Comparison of ENCODE assay signal across 8 mouse cellular contexts in the genomic region with DNA sequence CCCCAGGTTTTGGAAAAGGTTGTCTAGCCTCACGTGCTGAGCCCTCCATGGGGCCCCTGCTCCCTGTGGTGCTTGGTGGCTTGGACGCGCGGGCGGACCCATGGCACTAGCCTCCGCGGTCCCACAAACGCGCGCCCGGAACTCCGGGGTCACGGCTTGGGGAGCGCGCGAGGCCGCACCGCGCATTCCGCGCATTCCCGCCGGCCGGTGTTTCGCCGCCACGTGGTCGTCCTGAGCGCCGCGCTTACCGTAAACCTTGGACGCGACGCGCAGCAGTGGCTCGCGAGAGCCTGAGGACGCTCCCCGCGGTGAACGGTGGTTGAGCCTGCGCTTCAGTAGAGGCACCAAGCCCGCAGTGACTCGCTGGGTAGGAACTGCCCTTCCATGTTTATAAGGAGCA. TPM values are rescaled to one million over a fixed set of nuclear protein-coding genes. Genes with fewer than 3 reads are reported as not detected.
DNase-seq lines count a peak whose midpoint lies in the region; ATAC-seq and TF ChIP-seq lines count a peak whose summit lies in the region.

No protein-coding gene starts in this region.

- WGBS in heart, adult 2 months: under 1% methylated on average over 45 of the region's 45 CpGs
- under 1% methylated on average over 45 of the region's 45 CpGs for WGBS in liver, embryonic 12.5 days (ENCODE audit: insufficient replicate concordance)

- no peak for TF ChIP-seq POLR2A in heart, adult 2 months (IDR thresholded peaks at IDR 0.05; ENCODE audit: insufficient read depth, low read depth, low read length)
- peak; percentile 18 for TF ChIP-seq POLR2A in myocyte (IDR thresholded peaks at IDR 0.05; ENCODE audit: insufficient read length, low read depth)

- H3K9me3 ChIP-seq in liver, embryonic 12.5 days (replicated peaks): no peaks in the 10 kb centered on the region

- H3K27ac ChIP-seq in heart, adult 2 months: peak overlapping the region; percentile 85
- H3K27ac ChIP-seq in liver, embryonic 12.5 days: no peak overlapping the region

- H3K36me3 ChIP-seq in heart, adult 2 months (ENCODE audit: control insufficient read depth, insufficient read depth, low read length): no peaks in the 10 kb centered on the region
- H3K36me3 ChIP-seq in liver, embryonic 12.5 days: no peaks in the 10 kb centered on the region
- no peaks in the 10 kb centered on the region for H3K36me3 ChIP-seq in myocyte (ENCODE audit: control insufficient read depth, insufficient read depth)

- H3K4me2 ChIP-seq in liver, embryonic 12.5 days: peak overlapping the region; percentile 61
- peak overlapping the region; percentile 95 for H3K4me2 ChIP-seq in myocyte (ENCODE audit: low read depth)

- TF ChIP-seq CTCF in heart, adult 2 months (IDR thresholded peaks at IDR 0.05): peak; percentile 62

- no peak; the same call in 1 of the 2 replicates for TF ChIP-seq EP300 in heart, adult 2 months (IDR thresholded peaks at IDR 0.05; ENCODE audit: insufficient read depth, low read depth, low read length)

- no peaks in the 10 kb centered on the region for H3K27me3 ChIP-seq in heart, adult 2 months (ENCODE audit: control insufficient read depth, insufficient read depth, low read length)
- peaks cover 72% of the 10 kb centered on the region for H3K27me3 ChIP-seq in liver, embryonic 12.5 days (replicated peaks)
- H3K27me3 ChIP-seq in myocyte (ENCODE audit: control insufficient read depth, insufficient read depth, insufficient read length): no peaks in the 10 kb centered on the region

- H3K9ac ChIP-seq in heart, adult 2 months (ENCODE audit: low read depth, low read length): peak overlapping the region; percentile 14
- peak overlapping the region; percentile 44; the same call in 1 of the 2 replicates for H3K9ac ChIP-seq in liver, embryonic 12.5 days

- ATAC-seq in liver, embryonic 12.5 days: peak; percentile 34

- intact Hi-C loops in heart, adult 2 months (cut with DNase I): loop anchor here (1.0 to 2.0 kb wide), 2 partner anchors 54 to 81 kb away; no protein-coding TSS in a partner anchor

- H3K4me3 ChIP-seq in heart, adult 2 months: peak overlapping the region; percentile 62
- peak overlapping the region; percentile 35 for H3K4me3 ChIP-seq in liver, embryonic 12.5 days
- H3K4me3 ChIP-seq in myocyte: peak overlapping the region; percentile 71

- H3ac ChIP-seq in myocyte (ENCODE audit: control insufficient read depth, insufficient read length): no peak overlapping the region

- DNase-seq in ovary, adult 18-20 months (ENCODE audit: low spot score): peak; percentile 29
- DNase-seq in ovary, postnatal 10 days (ENCODE audit: low spot score): no peak
- peak; percentile 79 for DNase-seq in embryo, embryonic 11.5 days (ENCODE audit: low read depth, low spot score)
- peak; percentile 86 to 87 for DNase-seq in heart, adult 2 months
- DNase-seq in kidney, adult 11 months: peak; percentile 80
- peak; percentile 71 for DNase-seq in thymus, postnatal 0 days (ENCODE audit: low spot score)

- peaks cover 5% of the 10 kb centered on the region for H3K4me1 ChIP-seq in heart, adult 2 months (ENCODE audit: control insufficient read depth, insufficient read depth, low read length)
- peaks cover 21% of the 10 kb centered on the region for H3K4me1 ChIP-seq in liver, embryonic 12.5 days

- H3K79me2 ChIP-seq in heart, adult 2 months (replicated peaks; ENCODE audit: control insufficient read depth, insufficient read depth, low read length): no peaks in the 10 kb centered on the region
- peaks cover 11% of the 10 kb centered on the region for H3K79me2 ChIP-seq in myocyte (ENCODE audit: control insufficient read depth, insufficient read depth)

TF ChIP-seq in myocyte, 11 proteins besides CTCF, POLR2A, EP300 and RAD21:
- TF ChIP-seq MYOD1 (IDR thresholded peaks at IDR 0.05; ENCODE audit: control insufficient read depth in 1 of 3, insufficient read length in 2 of 3, low read depth in 2 of 3): peak in 1 of 3 experiments; percentile 74
- TF ChIP-seq USF1 (IDR thresholded peaks at IDR 0.05; ENCODE audit: low read depth): peak; percentile 67
- no peak for TF ChIP-seq REST (IDR thresholded peaks at IDR 0.05; ENCODE audit: insufficient read depth, insufficient read length)
- peak in 2 of 3 experiments; percentile 46 to 81 for TF ChIP-seq MYOG (IDR thresholded peaks at IDR 0.05; ENCODE audit: control insufficient read depth in 1 of 3, insufficient read depth in 1 of 3, insufficient read length in 2 of 3, low read depth in 2 of 3)
- peak; percentile 65 for TF ChIP-seq MAX (IDR thresholded peaks at IDR 0.05; ENCODE audit: low read depth)
- TF ChIP-seq CEBPB (IDR thresholded peaks at IDR 0.05; ENCODE audit: insufficient read depth, poor library complexity, severe bottlenecking): no peak
- peak; percentile 12 for TF ChIP-seq TCF3 (IDR thresholded peaks at IDR 0.05; ENCODE audit: insufficient read length, low read depth)

RNA-seq across cellular contexts. Expression of gene Ccnd1, which starts 3.5 kb away (rescaled TPM):
- 10 to 100 TPM; 28.3 to 43.6 TPM for total RNA-seq in heart, adult 2 months (2021)
- polyA plus RNA-seq in heart, adult 2 months (2012; rRNA removed): 27.3 and 31.4 TPM in 2 replicates
- polyA plus RNA-seq in liver, embryonic 12.5 days (2016; fragmentation: Nextera tagmentation; extraction: Ambion mirVana): 46.0 and 47.1 TPM in 2 replicates
- polyA plus RNA-seq in myocyte (2012; fragmentation: generic; extraction: Trizol): 36.6 TPM
- polyA plus RNA-seq in thymus, postnatal 0 days (2015; fragmentation: Nextera tagmentation; extraction: Ambion mirVana): 7.4 and 10.0 TPM in 2 replicates

RNA-seq across cellular contexts. Expression of gene LTO1, which starts 28.4 kb away (rescaled TPM):
- 10 to 100 TPM; 12.5 to 13.1 TPM for total RNA-seq in heart, adult 2 months (2021)
- 12.1 and 15.7 TPM in 2 replicates for polyA plus RNA-seq in heart, adult 2 months (2012; rRNA removed)
- polyA plus RNA-seq in liver, embryonic 12.5 days (2016; fragmentation: Nextera tagmentation; extraction: Ambion mirVana): 11.6 and 12.8 TPM in 2 replicates
- 15.4 TPM for polyA plus RNA-seq in myocyte (2012; fragmentation: generic; extraction: Trizol)
- 25.4 and 26.4 TPM in 2 replicates for polyA plus RNA-seq in thymus, postnatal 0 days (2015; fragmentation: Nextera tagmentation; extraction: Ambion mirVana)

RNA-seq across cellular contexts. Expression of gene Fgf15, which starts 46.9 kb away (rescaled TPM):
- total RNA-seq in heart, adult 2 months (2021): not detected
- polyA plus RNA-seq in heart, adult 2 months (2012; rRNA removed): not detected in 2 replicates
- polyA plus RNA-seq in liver, embryonic 12.5 days (2016; fragmentation: Nextera tagmentation; extraction: Ambion mirVana): not detected in 2 replicates
- not detected for polyA plus RNA-seq in myocyte (2012; fragmentation: generic; extraction: Trizol)
- polyA plus RNA-seq in thymus, postnatal 0 days (2015; fragmentation: Nextera tagmentation; extraction: Ambion mirVana): 0.36 and 0.56 TPM in 2 replicates
